Mouse (Mus musculus) urinary bladder, adult 18-20 months (tissue): ENCODE results near the gene Anxa7.

Experiments
- DNase-seq, 2 experiments: peaks; one replicate each; pipeline ENCODE4 v3.0.0; 2022; ENCODE audit warnings: low spot score in 2 of 2, mixed read lengths in 2 of 2

Anxa7 gene

DNA sequence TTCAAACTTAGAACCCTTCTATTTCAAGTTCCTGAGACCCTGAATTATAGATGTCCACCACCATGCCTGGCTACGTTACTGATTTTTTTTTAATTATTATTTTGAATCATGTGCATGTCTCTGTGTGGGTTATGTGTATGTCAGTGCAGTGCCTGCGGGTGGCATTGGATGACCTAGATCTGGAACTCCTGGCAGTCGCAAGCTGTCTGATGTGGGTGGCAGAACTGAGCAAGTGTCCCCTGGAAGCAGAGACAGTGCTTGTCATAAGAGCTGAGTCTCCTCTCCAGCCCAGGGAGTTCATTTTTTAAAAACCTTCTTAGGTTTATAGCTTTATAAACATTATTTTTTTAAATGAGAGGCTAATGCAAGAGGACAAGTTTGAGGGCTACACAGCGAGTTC lies 47.5 kb downstream of the Anxa7 start:
- DNase-seq = no peak

DNA sequence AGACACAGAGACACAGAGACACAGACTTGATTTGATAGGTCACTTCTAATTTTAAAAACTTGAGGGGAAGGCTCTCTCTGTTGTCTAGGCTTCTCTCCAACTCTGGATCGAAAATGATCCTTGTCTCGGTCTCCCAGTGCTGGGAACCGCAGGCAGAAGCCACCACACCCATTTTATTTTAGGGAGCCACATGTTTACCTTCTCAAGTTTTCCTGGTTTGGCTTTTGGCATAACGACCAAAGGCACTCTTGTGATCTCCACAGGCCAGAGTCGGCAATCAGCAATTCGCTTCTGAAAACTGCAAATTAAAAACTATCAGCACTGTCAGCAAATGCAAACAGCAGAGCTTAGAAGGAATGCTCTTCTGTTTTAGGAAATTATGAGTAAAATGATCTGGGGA lies 48.2 kb downstream of the Anxa7 start:
- DNase-seq = no peak

DNA sequence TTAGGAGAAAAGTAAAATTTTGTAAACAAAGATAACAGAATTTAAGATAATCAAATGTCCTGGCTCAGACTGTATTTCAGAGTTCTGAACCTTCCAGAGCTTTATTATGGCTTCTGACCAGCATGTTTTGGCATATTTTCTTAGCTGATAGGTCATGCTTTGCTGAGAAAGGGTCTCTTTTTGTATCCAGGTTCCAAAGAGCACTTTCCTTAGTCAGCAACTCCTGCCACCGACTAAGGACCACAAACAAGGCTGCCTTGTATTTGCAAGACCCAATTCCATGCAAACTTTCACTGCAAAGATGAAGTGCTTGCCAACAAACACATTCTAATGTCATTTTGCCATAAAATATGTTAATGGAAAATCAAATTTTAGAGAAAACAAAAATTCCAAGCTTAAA lies 50.1 kb downstream of the Anxa7 start:
- DNase-seq = no peak

DNA sequence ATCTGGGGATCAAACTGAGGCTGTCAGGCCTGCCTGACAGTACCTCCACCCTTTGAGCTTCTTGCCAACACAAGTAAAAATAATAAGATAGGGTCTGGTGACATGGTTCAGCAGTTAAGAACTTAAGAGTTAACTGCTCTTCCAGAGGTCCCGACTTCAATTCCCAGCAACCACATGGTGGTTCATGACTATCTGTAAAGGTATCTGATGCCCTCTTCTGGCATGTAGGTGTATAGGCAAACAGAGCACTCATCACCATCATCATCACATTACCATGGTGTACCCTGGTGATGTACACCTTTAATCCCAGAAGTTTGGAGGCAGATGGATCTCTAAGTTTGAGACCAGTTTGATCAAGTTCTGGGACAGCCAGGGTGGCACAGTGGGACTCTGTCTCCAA lies 51.3 kb downstream of the Anxa7 start:
- no peak for DNase-seq

DNA sequence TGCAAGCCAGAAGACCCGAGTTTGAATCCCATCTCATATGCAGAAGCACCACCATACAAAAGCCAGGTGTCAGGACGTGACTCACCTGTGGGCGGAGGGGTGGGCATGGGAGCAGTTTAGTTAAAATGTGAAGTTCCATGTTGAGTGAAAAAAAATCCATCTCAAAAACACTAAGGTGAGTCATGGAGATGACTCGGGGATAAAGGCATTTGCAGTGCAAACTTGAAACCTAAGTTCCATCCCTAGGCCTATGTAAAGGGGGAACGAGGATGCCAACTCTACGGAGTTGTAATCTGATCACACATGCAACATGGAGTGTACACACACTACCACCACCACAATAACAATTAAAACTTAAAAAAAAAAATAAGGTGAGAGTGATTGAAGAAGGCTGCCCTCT lies 56.9 kb downstream of the Anxa7 start:
- no peak for DNase-seq

DNA sequence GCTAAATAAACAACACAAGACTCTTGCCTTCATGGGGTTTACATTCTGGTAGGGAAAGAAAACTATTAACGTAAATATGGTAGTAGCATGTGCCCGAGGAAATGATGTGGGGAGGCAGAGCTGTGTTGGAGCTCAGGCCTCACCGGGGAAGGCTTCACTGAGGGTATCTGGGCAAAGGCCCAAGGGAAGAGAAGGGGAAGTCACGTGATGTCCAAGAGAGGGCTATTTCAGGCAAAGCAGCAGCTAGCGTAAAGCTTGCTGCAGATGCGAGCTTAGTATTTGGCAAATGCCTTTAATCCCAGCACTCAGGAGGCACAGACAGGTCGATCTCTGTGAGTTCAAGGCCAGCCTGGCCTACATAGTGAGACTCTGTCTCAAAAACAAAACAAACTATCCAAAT lies 57.7 kb downstream of the Anxa7 start:
- DNase-seq = no peak
